Mouse (Mus musculus) heart, embryonic 14.5 days (tissue): ENCODE measurements around the gene Gm3250. TPM values are rescaled to one million over a fixed set of nuclear protein-coding genes. Genes with fewer than 3 reads are reported as not detected.
"Not testable (repeated sequence)": the region's sequence is repeated elsewhere in the genome, so short reads cannot be mapped to it uniquely, and the experiment has no call there.

Experiments used
- ATAC-seq: fragments of 200-750 bp; cut with Nextera tagmentation; 2 replicates; pipeline ENCODE4 v1.8.0; 2017; ENCODE audit warnings: low read depth, moderate TSS enrichment; ENCODE audit not compliant: insufficient number of reproducible peaks, insufficient read depth, low FRiP score
- H3K27ac ChIP-seq, 2 experiments: fragments of 200-500 bp in 1 of 2; fragments of 300-500 bp in 1 of 2; sonication (generic) in 1 of 2; replicated peaks in 1 of 2; 2 replicates each; pipeline ENCODE4 v1.5.1; 2012 to 2014; ENCODE audit warnings: low read depth in 2 of 2, low read length in 2 of 2, control low read depth in 1 of 2, mild to moderate bottlenecking in 1 of 2, mixed read lengths in 1 of 2; ENCODE audit not compliant: control insufficient read depth in 1 of 2, insufficient read depth in 1 of 2
- H3K27me3 ChIP-seq: fragments of 300-500 bp; sonication (generic); 2 replicates; pipeline ENCODE4 v1.6.1; 2014; ENCODE audit warnings: mild to moderate bottlenecking, low read length, control low read depth; ENCODE audit not compliant: control insufficient read depth, insufficient read depth
- H3K36me3 ChIP-seq: fragments of 300-500 bp; sonication (generic); 2 replicates; pipeline ENCODE4 v1.6.1; 2014; ENCODE audit warnings: mild to moderate bottlenecking, control low read depth, low read length, mixed read lengths; ENCODE audit not compliant: control insufficient read depth, insufficient read depth
- H3K4me1 ChIP-seq, 2 experiments: fragments of 200-500 bp in 1 of 2; fragments of 300-500 bp in 1 of 2; sonication (generic) in 1 of 2; 2 replicates each; pipeline ENCODE4 v1.6.1; 2012 to 2014; ENCODE audit warnings: low read length in 2 of 2, control low read depth in 1 of 2, mixed read lengths in 1 of 2; ENCODE audit not compliant: control insufficient read depth in 2 of 2, insufficient read depth in 2 of 2
- H3K4me2 ChIP-seq: fragments of 300-500 bp; sonication (generic); 2 replicates; pipeline ENCODE4 v1.6.1; 2014; ENCODE audit warnings: mild to moderate bottlenecking, low read length
- H3K4me3 ChIP-seq, 2 experiments: fragments of 200-500 bp in 1 of 2; fragments of 300-500 bp in 1 of 2; sonication (generic) in 1 of 2; 2 replicates each; pipeline ENCODE4 v1.5.1; 2012 to 2014; ENCODE audit warnings: low read length in 2 of 2, mild to moderate bottlenecking in 2 of 2, control low read depth in 1 of 2, low read depth in 1 of 2, moderate library complexity in 1 of 2; ENCODE audit not compliant: control insufficient read depth in 1 of 2, insufficient read depth in 1 of 2
- H3K9ac ChIP-seq: fragments of 300-500 bp; sonication (generic); 2 replicates; pipeline ENCODE4 v1.6.1; 2014; ENCODE audit warnings: mild to moderate bottlenecking, low read length
- H3K9me3 ChIP-seq: fragments of 300-500 bp; sonication (generic); 2 replicates; pipeline ENCODE4 v1.6.1; 2016; ENCODE audit warnings: low read length, control low read depth; ENCODE audit not compliant: control insufficient read depth
- WGBS: fragments of 180-500 bp; shearing (Covaris S2); extraction: QIAGEN DNeasy Blood & Tissue Kit; methylation state at CpG from one replicate; pipeline ENCODE4 v1.1.7; 2014; 5-methylcytosine and 5-hydroxymethylcytosine counted together
- polyA plus RNA-seq: library from polyadenylated mRNA; unstranded; fragments of >200 nt; fragmentation: Nextera tagmentation; extraction: Ambion mirVana; gene quantifications from 2 replicates; pipeline ENCODE4 v1.2.1, GENCODE M21; 2014

The Gm3250 gene
- polyA plus RNA-seq, 1 experiment from 2014 or later, result not detected

DNA sequence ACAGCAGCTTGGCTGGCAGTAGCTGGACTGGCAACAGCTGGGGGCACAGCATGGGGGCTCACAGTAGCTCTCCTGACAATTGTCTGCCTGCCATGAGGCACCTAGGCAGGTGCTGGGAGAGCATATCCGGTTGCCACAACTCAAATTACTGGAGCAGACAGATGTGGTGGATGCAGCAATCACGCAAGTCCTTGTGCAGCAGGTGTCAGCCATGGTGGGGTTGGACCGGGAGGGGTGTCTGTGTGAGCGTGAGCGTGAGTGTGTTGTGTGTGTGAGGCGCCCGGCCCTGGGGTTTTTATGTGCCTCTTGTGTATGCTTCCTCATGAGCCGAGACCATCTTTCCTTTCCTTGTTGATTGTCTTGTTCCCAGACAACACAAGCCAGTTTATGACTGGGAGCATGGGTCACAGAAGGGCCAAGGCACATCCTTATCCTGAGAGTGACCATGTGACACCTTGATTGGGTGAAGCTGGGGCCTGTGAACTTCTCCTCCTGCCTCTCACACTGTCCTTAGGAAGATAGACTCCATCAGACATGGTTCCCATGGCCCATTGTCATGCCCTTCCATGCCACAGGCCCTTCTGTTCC is 16.7 kb upstream of the Gm3250 start, which contains the start of gene Gm19668:
Gm19668 (minus strand) TSS at position 213 of the 588 bp plus-strand sequence.
- H3K9me3 ChIP-seq, result no peaks in the 10 kb centered on the region
- ATAC-seq, result no peak
- no peak within 1 kb of the TSS for H3K9ac ChIP-seq
- H3K36me3 ChIP-seq, result no peaks in the 10 kb centered on the region
- no peak within 1 kb of the TSS for H3K4me2 ChIP-seq
- WGBS, result 49% methylated on average over 8 of the region's 8 CpGs
- no peaks in the 10 kb centered on the region for H3K27me3 ChIP-seq
- peaks cover 7 to 13% of the 10 kb centered on the region in 2 experiments; a peak in 2 of 4 replicates for H3K4me1 ChIP-seq
- no peak within 1 kb of the TSS for H3K4me3 ChIP-seq
- peak within 1 kb of the TSS in 1 of 2 experiments; percentile 28; a peak in 1 of 4 replicates for H3K27ac ChIP-seq

DNA sequence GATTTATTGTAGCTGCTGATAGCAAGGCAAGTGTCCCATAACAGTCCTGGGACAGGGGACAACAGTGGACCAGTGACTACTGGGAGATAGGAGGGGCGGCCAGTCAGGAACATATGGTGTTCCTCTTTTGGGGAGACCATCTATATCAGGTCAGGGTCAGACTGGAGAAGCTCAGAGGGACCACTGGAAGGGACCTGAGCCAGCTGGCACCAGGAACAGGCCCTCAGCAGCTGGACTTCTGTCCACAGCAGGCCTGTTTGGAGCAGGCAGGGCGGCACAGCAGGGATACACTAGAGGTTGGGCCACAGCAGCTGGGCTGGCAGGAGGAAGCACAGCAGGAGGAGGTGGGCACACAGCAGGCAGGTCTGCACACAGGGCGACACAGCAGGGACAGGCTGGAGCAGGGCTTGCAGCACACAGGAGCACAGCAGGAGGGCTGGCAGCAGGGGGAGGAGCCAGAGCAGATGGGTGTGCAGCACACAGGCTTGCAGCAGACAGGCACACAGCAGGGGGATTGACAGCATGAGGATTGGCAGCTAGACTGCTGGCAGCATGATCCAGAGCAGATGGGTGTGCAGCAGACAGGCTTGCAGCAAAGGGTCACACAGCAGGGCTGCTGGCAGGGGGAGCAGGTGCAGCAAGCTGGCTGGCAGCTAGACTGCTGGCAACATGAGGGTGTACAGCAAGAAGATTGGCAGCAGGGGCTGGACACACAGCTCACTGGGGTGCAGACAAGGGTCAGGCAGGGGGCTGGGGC is 16.0 kb upstream of the Gm3250 start:
- H3K4me3 ChIP-seq, H3K9ac ChIP-seq, H3K9me3 ChIP-seq, H3K4me2 ChIP-seq, H3K36me3 ChIP-seq, H3K27me3 ChIP-seq, ATAC-seq: not testable (repeated sequence)
- peaks cover 7 to 13% of the 10 kb centered on the region in 2 experiments; a peak in 2 of 4 replicates for H3K4me1 ChIP-seq
- 34% methylated on average over 3 of the region's 3 CpGs for WGBS
- H3K27ac ChIP-seq, result peak overlapping the region in 1 of 2 experiments; percentile 28; a peak in 1 of 4 replicates

DNA sequence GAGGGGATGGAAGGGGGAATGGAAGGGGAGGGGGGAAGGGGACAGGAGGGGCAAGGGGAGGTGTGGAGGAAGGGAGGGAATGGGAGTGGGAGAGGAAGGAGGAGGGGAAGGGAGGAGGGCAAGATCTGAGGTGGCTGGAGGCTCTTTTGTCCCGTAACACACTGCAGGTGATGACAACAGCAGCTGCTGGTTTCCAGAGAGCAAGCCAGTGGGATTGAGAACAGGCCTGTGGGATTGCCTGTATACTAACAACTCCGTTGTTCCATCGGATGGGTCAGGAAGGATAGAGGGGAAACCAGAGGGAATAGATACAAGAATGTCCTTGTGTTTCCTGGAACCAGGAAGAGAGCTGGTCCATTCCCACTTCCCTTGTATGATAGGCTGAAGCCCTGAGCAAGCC is 15.3 kb upstream of the Gm3250 start:
- no peak overlapping the region for H3K9ac ChIP-seq
- no peak overlapping the region for H3K4me2 ChIP-seq
- H3K27ac ChIP-seq, result peak overlapping the region in 1 of 2 experiments; percentile 28; a peak in 1 of 4 replicates
- no peak overlapping the region for H3K4me3 ChIP-seq
- 5% methylated on average over 3 of the region's 3 CpGs for WGBS
- ATAC-seq, result no peak; the same call in 1 of the 2 replicates
- H3K36me3 ChIP-seq, result no peaks in the 10 kb centered on the region
- H3K27me3 ChIP-seq, result no peaks in the 10 kb centered on the region
- H3K9me3 ChIP-seq, result no peaks in the 10 kb centered on the region
- peaks cover 7 to 13% of the 10 kb centered on the region in 2 experiments; a peak in 2 of 4 replicates for H3K4me1 ChIP-seq

DNA sequence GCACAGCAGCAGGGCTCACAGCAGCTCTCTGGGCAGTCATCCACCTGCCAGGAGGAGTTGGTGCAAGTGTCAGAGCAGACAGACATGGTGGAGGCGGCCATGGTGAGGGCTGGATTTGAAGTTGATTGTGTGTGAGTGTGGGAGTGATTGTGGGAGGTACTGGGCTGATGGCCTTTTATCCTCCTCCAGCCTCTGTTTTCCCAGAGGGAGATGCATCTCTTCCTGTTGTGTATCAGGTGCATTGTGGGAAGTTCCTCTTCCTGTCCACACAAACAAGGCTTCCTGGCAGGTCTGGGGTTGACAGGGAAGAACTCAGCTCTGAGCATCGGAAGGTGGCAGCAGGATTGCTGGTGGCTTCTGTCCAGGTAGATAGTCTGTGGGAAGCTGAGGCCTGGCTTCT is 12.6 kb upstream of the Gm3250 start, which contains the start of gene Gm9639:
Gm9639 (minus strand) TSS at position 101 of the 400 bp plus-strand sequence.
- WGBS, result 69% methylated on average over 2 of the region's 2 CpGs
- Histone ChIP-seq H3K4me1 (peaks cover 7 to 13% of the 10 kb centered on the region in 2 experiments; a peak in 2 of 4 replicates), H3K9ac (no peak within 1 kb of the TSS), H3K4me2 (no peak within 1 kb of the TSS), H3K9me3 (no peaks in the 10 kb centered on the region), H3K27me3 (no peaks in the 10 kb centered on the region), H3K36me3 (no peaks in the 10 kb centered on the region), H3K4me3 (no peak within 1 kb of the TSS), H3K27ac (no peak within 1 kb of the TSS)
- ATAC-seq, result no peak

DNA sequence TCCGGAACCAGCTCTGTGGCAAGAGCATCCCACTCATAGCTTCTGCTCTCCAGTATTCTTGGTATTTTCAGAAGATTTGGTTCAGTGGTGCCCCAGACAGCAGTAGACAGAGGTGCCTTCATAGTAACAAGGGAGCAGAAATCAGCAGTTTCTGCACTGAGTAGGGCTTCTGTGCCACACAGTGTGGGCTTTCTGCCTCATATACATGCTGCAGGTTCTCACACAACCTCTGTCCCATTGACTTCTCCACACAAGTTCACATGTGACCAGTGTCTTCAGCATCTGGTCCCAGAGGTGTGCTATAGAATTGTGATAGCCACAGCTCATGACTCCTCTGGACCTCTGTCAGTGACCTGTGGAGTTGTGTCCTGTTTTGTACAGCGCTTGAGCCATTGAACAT is 6.3 kb upstream of the Gm3250 start:
- no peak overlapping the region for H3K9ac ChIP-seq
- no peaks in the 10 kb centered on the region for H3K4me1 ChIP-seq
- H3K27me3 ChIP-seq, result no peaks in the 10 kb centered on the region
- ATAC-seq, result no peak
- H3K27ac ChIP-seq, result no peak overlapping the region
- no peak overlapping the region for H3K4me2 ChIP-seq
- WGBS, result 69% methylated on average over 2 of the region's 2 CpGs
- H3K36me3 ChIP-seq, result no peaks in the 10 kb centered on the region
- H3K9me3 ChIP-seq, result no peaks in the 10 kb centered on the region
- H3K4me3 ChIP-seq, result no peak overlapping the region

DNA sequence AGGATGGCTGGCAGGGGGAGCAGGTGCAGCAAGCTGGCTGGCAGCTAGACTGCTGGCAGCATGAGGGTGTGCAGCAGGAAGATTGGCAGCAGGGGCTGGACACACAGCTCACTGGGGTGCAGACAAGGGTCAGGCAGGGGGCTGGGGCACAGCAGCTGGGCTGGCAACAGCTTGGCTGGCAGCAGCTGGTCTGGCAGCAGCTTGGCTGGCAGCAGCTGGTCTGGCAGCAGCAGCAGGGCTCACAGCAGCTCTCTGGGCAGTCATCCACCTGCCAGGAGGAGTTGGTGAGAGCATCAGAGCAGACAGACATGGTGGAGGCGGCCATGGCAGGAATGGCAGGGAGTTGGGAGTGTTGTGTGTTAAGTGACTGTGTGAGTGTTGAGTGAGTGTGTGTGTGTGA is 5.5 kb upstream of the Gm3250 start, which contains the start of gene Gm7137:
Gm7137 (minus strand) TSS at position 325 of the 400 bp plus-strand sequence.
- not testable (repeated sequence) for ATAC-seq, H3K4me2 ChIP-seq, H3K9ac ChIP-seq, H3K9me3 ChIP-seq, H3K4me1 ChIP-seq, H3K27ac ChIP-seq, H3K36me3 ChIP-seq, H3K4me3 ChIP-seq, H3K27me3 ChIP-seq
- WGBS, result 20% methylated on average over 1 of the region's 1 CpGs

DNA sequence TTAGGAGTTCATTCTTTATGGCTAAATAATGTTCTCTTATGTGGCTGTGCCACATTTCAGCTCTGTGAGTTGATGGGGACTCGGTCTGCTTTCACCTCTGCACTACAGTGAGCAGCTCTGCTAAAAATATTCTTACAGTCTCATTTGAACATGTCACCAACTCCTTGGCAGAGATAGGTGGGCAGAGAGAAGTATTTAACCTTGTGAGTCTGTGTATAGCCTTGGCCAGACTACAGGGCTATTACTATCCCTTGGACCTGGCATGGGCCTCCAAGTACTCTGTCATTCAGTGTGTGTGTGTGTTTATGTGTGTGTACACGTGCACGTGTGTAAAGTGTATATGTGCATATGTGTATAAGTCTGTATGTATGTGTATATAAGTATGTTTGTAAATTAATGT is 1.1 kb upstream of the Gm3250 start:
- not testable (repeated sequence) for H3K9me3 ChIP-seq, H3K4me1 ChIP-seq, H3K4me2 ChIP-seq, H3K4me3 ChIP-seq, H3K9ac ChIP-seq, H3K27me3 ChIP-seq, ATAC-seq, H3K27ac ChIP-seq, H3K36me3 ChIP-seq
- 21% methylated on average over 1 of the region's 3 CpGs for WGBS
